Mouse (Mus musculus) colon, adult 2 months (tissue): ENCODE measurements around the gene Zfp966. TPM values are rescaled to one million over a fixed set of nuclear protein-coding genes. Genes with fewer than 3 reads are reported as not detected.

Experiments
- polyA plus RNA-seq: library from polyadenylated mRNA; depleted of rRNA; stranded (reverse); fragments of >200 nt; gene quantifications from 2 replicates; pipeline ENCODE4 v1.2.3, GENCODE M21; 2012; rRNA removed

The Zfp966 gene
- polyA plus RNA-seq, result 0.16 and 0.22 TPM in 2 replicates

GRCm38 (mm10) chr2:175931000-175931399 is at the start of gene Zfp966:
Zfp966 (minus strand) TSS chr2:175931100.

GRCm38 (mm10) chr2:175965031-175965430 is 34.1 kb upstream of the Zfp966 start, which contains the start of gene Gm2026:
Gm2026 (plus strand) TSS chr2:175965331.

GRCm38 (mm10) chr2:175869024-175869423 is 61.9 kb downstream of the Zfp966 start, which contains the start of gene Gm6710:
Gm6710 (plus strand) TSS chr2:175869219.

Other genes starting within 250 kb of the Zfp966 start
- gene Zfp969, start 227.5 kb downstream of the Zfp966 start, polyA plus RNA-seq, result not detected in 2 replicates
- gene Gm2007, start 189.6 kb downstream of the Zfp966 start, polyA plus RNA-seq, result not detected in 2 replicates
- gene Gm14288, start 130.0 kb downstream of the Zfp966 start, polyA plus RNA-seq, result 0.29 and 0.37 TPM in 2 replicates
- not detected in 2 replicates for gene Gm6710, start 61.9 kb downstream of the Zfp966 start, polyA plus RNA-seq
- gene Gm2026, start 34.2 kb upstream of the Zfp966 start, polyA plus RNA-seq, result not detected in 2 replicates
- gene Gm2004, start 218.7 kb upstream of the Zfp966 start, polyA plus RNA-seq, result not detected in 2 replicates